10 mouse cellular contexts compared by ENCODE assay signal in the genomic region with DNA sequence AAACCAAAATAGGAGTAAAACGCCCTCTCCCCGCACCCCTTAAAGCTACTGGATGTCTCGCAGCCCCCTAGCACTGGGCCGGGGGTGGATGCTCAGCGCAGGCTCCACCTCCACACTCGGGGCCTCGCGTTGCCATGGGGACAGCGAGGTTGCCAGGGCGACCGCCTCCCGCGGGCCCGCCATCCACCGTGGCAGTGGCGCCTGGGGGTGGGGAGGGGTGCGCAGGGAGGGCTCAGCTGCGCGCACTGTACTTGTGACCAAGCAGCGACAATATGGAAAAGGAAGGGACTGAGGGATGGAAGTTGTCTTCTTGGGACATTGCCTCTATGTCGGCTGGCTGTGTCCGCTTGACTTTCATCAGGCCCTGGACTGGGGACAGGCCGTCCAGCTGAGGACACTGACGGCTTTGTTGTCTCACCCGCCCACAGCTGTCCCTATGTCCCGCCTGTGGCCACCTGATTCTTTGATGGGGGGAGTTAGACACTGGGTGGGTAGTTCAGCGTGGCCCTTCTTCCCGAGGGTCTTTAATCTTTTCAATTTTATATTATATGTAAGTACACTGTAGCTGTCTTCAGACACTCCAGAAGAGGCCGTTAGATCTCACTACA. TPM values are rescaled to one million over a fixed set of nuclear protein-coding genes. Genes with fewer than 3 reads are reported as not detected.
DNase-seq lines count a peak whose midpoint lies in the region; ATAC-seq and TF ChIP-seq lines count a peak whose summit lies in the region.
"Had no signal": no experiment of that assay in that cellular context is flagged by ENCODE, and none has a peak within 500 bp of the region (broad histone marks: within the 10 kb centered on the region; RNA-seq: fewer than 3 reads in every experiment).

No protein-coding gene starts in this region.

- peaks cover 17% of the 10 kb centered on the region for H3K4me1 ChIP-seq in heart, adult 2 months (ENCODE audit: control insufficient read depth, insufficient read depth, low read length)
- H3K4me1 ChIP-seq in heart, embryonic 12.5 days (replicated peaks): peaks cover 55% of the 10 kb centered on the region

- no peaks in the 10 kb centered on the region for H3K9me3 ChIP-seq in heart, embryonic 12.5 days (replicated peaks)

- no peaks in the 10 kb centered on the region for H3K79me2 ChIP-seq in heart, adult 2 months (replicated peaks; ENCODE audit: control insufficient read depth, insufficient read depth, low read length)

- no peaks in the 10 kb centered on the region for H3K27me3 ChIP-seq in heart, adult 2 months (ENCODE audit: control insufficient read depth, insufficient read depth, low read length)
- no peaks in the 10 kb centered on the region for H3K27me3 ChIP-seq in heart, embryonic 12.5 days (replicated peaks)

- no peak for TF ChIP-seq CTCF in heart, adult 2 months (IDR thresholded peaks at IDR 0.05)
- TF ChIP-seq CTCF in layer of hippocampus, adult 2 months (conservative IDR thresholded peaks at IDR 0.05): no peak

- peak; percentile 59 to 68 for DNase-seq in heart, adult 2 months
- no peak for DNase-seq in heart, postnatal 25 days (ENCODE audit: low spot score)
- peak; percentile 87 for DNase-seq in embryo, embryonic 10 days (ENCODE audit: low spot score)
- DNase-seq in layer of hippocampus, adult 2 months (ENCODE audit: low spot score in 2 of 2): peak; percentile 96 to 98
- DNase-seq in mesoderm, embryonic 11.5 days (ENCODE audit: low read depth, low spot score): peak; percentile 88
- peak; percentile 93 for DNase-seq in telencephalon, adult 2 months (ENCODE audit: low read depth, low spot score)
- no peak for DNase-seq in urinary bladder, postnatal 14 days (ENCODE audit: low spot score)

- H3K4me3 ChIP-seq in heart, adult 2 months: no peak overlapping the region
- no peak overlapping the region for H3K4me3 ChIP-seq in heart, embryonic 12.5 days
- H3K4me3 ChIP-seq in layer of hippocampus, adult 2 months: peak overlapping the region; percentile 49

- peak overlapping the region; percentile 46 for H3K27ac ChIP-seq in heart, adult 2 months
- H3K27ac ChIP-seq in heart, embryonic 12.5 days (ENCODE audit: poor library complexity, severe bottlenecking): peak overlapping the region; percentile 62; the same call in 1 of the 2 replicates
- peak overlapping the region; percentile 97 for H3K27ac ChIP-seq in layer of hippocampus, adult 2 months

- no peak; the same call in 1 of the 2 replicates for ATAC-seq in heart, embryonic 12.5 days (ENCODE audit: insufficient number of reproducible peaks, low FRiP score)

- TF ChIP-seq EP300 in heart, adult 2 months (IDR thresholded peaks at IDR 0.05; ENCODE audit: insufficient read depth, low read depth, low read length): no peak

- peak overlapping the region; percentile 40 for H3K4me2 ChIP-seq in heart, embryonic 12.5 days

- 0 out of 2 replicates have a peak, but pooled peaks have one; percentile 5 for TF ChIP-seq POLR2A in heart, adult 2 months (IDR thresholded peaks at IDR 0.05; ENCODE audit: insufficient read depth, low read depth, low read length)

- H3K36me3 ChIP-seq in heart, adult 2 months (ENCODE audit: control insufficient read depth, insufficient read depth, low read length): peaks cover 3% of the 10 kb centered on the region; the same call in 1 of the 2 replicates
- no peaks in the 10 kb centered on the region for H3K36me3 ChIP-seq in heart, embryonic 12.5 days

- intact Hi-C loops in heart, adult 2 months (cut with DNase I): no loop called here
- intact Hi-C loops in heart, postnatal 25 days (cut with DNase I): no loop called here

- 51% methylated on average over 29 of the region's 29 CpGs for WGBS in heart, adult 2 months
- WGBS in heart, embryonic 12.5 days: 14% methylated on average over 29 of the region's 29 CpGs

- H3K9ac ChIP-seq in heart, adult 2 months (ENCODE audit: low read depth, low read length): no peak overlapping the region
- H3K9ac ChIP-seq in heart, embryonic 12.5 days: peak overlapping the region; percentile 56; the same call in 1 of the 2 replicates

RNA-seq across cellular contexts. Expression of a gene that starts 10.4 kb away (rescaled TPM):
- total RNA-seq in heart, adult 2 months (2021): 10 to 100 TPM; 51.4 to 55.6 TPM
- 31.4 and 36.6 TPM in 2 replicates for polyA plus RNA-seq in heart, adult 2 months (2012; rRNA removed)
- total RNA-seq in heart, postnatal 25 days (2021): 10 to 100 TPM; 70.3 to 77.3 TPM
- 72.4 and 80.8 TPM in 2 replicates for polyA plus RNA-seq in heart, embryonic 12.5 days (2016; fragmentation: Nextera tagmentation; extraction: Ambion mirVana)
- total RNA-seq in layer of hippocampus, adult 2 months (2021): 100 to 1,000 TPM; 275 to 277 TPM

RNA-seq across cellular contexts. Expression of a gene that starts 13.1 kb away (rescaled TPM):
- not detected for total RNA-seq in heart, adult 2 months (2021)
- polyA plus RNA-seq in heart, adult 2 months (2012; rRNA removed): 0.08 and 0.20 TPM in 2 replicates
- not detected for total RNA-seq in heart, postnatal 25 days (2021)
- 0.24 TPM in 1 of 2 replicates, not detected in the other for polyA plus RNA-seq in heart, embryonic 12.5 days (2016; fragmentation: Nextera tagmentation; extraction: Ambion mirVana)
- total RNA-seq in layer of hippocampus, adult 2 months (2021): under 1 TPM; 0.26 to 0.37 TPM
- total RNA-seq: heart, postnatal 10 days had no signal

RNA-seq across cellular contexts. Expression of a gene that starts 17.0 kb away (rescaled TPM):
- under 1 TPM; 0.50 to 0.52 TPM for total RNA-seq in heart, adult 2 months (2021)
- 0.26 and 0.82 TPM in 2 replicates for polyA plus RNA-seq in heart, adult 2 months (2012; rRNA removed)
- total RNA-seq in heart, postnatal 25 days (2021): under 1 TPM; 0.59 to 0.70 TPM
- 0.40 and 0.60 TPM in 2 replicates for polyA plus RNA-seq in heart, embryonic 12.5 days (2016; fragmentation: Nextera tagmentation; extraction: Ambion mirVana)
- total RNA-seq in layer of hippocampus, adult 2 months (2021): 1 to 10 TPM in 1 of 2 experiments, under 1 TPM in 1; 0.54 to 1.1 TPM
- total RNA-seq: CH12.LX had no signal

RNA-seq across cellular contexts. Expression of a gene that starts 26.7 kb away (rescaled TPM):
- 1 to 10 TPM; 3.8 to 4.7 TPM for total RNA-seq in heart, adult 2 months (2021)
- polyA plus RNA-seq in heart, adult 2 months (2012; rRNA removed): 9.7 and 11.9 TPM in 2 replicates
- 1 to 10 TPM; 2.9 to 4.2 TPM for total RNA-seq in heart, postnatal 25 days (2021)
- polyA plus RNA-seq in heart, embryonic 12.5 days (2016; fragmentation: Nextera tagmentation; extraction: Ambion mirVana): 21.1 and 21.9 TPM in 2 replicates
- total RNA-seq in layer of hippocampus, adult 2 months (2021): 1 to 10 TPM; 2.5 to 2.7 TPM

RNA-seq across cellular contexts. Expression of a gene that starts 37.1 kb away (rescaled TPM):
- 10 to 100 TPM; 22.9 to 23.6 TPM for total RNA-seq in heart, adult 2 months (2021)
- 41.4 and 48.0 TPM in 2 replicates for polyA plus RNA-seq in heart, adult 2 months (2012; rRNA removed)
- 10 to 100 TPM; 21.2 to 22.8 TPM for total RNA-seq in heart, postnatal 25 days (2021)
- polyA plus RNA-seq in heart, embryonic 12.5 days (2016; fragmentation: Nextera tagmentation; extraction: Ambion mirVana): 78.7 and 78.9 TPM in 2 replicates
- 10 to 100 TPM; 85.0 to 88.3 TPM for total RNA-seq in layer of hippocampus, adult 2 months (2021)

Comparison
In these comparisons a context has a peak if more than half of its experiments do, and no peak if none do; other contexts are left out.
1. DNase-seq: peak in heart, adult 2 months (2 of 2), embryo, embryonic 10 days (single experiment), layer of hippocampus, adult 2 months (2 of 2), mesoderm, embryonic 11.5 days (single experiment) and telencephalon, adult 2 months (single experiment); none in heart, postnatal 25 days (single experiment) and urinary bladder, postnatal 14 days (single experiment).
2. H3K27ac ChIP-seq: peak in every context shown above with its lines; median percentile 97 in layer of hippocampus, adult 2 months; 62 in heart, embryonic 12.5 days; 46 in heart, adult 2 months.